Mouse (Mus musculus): ENCODE measurements around the gene Bsx.

Gene Bsx

DNA sequence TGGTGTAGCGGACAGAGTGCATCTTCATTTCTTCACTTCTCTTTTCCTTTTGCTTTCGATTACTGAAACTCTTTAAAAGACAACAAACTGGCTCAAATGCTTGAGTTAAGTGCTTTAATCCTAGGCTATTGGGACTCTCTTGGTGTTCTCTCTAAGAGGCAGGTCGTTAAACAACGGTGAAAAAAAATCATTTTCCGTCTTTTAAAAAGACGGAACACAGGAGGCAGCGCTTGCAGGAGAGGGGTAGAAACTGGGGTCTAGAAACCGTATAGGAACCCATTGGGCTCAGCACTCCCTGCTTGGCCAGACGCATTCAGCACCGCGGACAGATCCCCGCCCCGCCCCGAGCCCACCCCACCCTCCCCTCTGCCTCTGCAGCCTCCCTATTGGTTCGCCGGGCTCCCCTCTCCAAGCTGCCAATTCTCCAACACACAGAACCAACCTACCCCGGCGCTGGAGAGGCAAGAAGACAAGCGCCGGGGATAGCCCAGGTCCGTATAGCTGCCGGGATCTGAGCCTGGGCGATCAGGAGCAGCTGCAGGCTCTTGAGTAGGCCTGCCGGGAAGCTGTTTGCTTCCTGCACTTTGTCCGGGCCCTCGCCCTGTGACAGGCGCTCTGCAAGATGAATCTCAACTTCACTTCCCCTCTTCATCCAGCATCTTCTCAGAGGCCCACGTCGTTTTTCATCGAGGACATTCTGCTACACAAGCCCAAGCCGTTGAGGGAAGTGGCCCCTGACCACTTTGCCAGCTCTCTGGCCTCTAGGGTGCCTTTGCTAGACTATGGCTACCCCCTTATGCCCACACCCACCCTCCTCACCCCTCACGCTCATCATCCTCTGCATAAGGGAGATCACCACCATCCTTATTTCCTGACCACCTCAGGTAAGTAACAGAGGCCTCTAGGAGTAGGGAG, at the start of gene Bsx:
Gene Bsx (plus strand): TSS at position 572 of the 915 bp plus-strand sequence.
- DNase-seq (ENCODE audit: low read depth): peak; percentile 9

DNA sequence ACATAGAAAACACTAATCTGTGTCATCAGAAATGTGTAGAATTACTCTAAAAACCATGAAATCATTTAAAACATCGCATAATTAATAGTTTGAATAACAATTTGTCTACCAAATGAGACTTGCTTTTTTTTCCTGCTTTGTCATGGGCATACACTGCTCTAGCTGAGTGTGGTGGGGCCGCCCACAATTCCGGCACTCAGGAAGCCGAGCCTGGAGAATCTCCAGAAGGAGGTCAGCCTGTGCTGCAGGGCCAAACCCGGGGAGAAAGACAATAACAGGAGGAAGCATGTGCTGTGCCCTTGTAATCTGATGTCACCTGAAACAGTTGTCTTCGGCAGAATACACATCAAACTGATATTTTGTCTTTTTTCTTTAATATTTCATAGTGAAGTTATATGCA, 48.3 kb upstream of the Bsx start:
- DNase-seq (ENCODE audit: low read depth): no peak

DNA sequence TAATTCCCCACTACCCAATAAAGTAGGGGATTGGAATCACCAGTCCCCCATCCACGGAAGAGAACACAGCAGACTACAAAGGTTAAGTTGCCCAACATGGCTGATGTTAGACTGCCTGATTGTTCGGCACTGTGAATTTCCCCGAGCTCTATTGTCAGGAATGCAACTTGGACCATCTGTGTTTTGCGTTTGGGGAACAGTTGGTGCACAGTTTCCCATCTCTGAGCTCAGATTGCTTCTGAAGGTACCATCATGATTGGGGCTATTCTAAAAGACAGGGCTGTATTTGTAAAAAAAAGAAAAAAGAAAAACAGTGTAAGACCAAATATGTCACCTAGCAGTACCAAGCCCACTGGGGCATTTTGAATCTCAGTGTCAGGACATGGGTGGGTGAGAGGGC, 46.6 kb upstream of the Bsx start:
- no peak for DNase-seq (ENCODE audit: low read depth)

DNA sequence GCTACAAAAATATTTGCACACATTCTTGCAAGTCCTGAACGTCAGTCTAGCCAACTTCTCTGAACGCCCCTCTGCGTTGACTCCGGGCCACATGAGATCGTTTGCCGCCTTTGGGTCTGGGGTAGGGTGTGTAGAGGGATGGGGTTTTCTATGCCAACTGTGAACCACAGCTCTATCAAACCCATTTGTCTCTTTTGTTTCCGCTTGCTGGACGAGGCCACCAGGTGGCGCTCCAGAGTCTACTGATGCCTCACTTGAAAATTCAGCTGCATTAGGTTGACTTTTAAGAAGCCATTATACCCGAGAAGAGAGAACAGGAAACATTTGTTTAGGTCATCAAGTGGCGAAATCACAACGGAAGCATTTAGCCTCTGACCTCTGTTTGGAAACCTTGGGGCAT, 39.4 kb upstream of the Bsx start:
- DNase-seq (ENCODE audit: low read depth): peak; percentile 29

DNA sequence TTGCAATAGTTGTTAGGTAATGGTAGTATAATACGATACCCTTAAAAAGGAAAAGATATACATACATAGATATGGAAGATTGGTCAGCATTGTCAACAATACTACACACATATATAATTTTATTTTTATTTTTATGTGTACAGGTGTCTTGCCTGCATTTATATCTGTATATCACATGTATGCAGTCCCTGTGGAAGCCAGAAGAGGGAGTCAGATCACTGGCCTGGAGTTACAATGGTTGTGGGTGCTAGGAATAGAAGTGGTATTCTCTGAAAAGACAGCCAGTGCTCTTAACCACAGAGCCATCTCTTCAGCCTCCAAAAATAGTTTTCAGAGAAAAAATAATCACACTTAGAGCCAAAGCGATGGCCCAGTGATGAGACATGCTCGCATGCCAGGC, 37.2 kb upstream of the Bsx start:
- DNase-seq (ENCODE audit: low read depth): no peak

DNA sequence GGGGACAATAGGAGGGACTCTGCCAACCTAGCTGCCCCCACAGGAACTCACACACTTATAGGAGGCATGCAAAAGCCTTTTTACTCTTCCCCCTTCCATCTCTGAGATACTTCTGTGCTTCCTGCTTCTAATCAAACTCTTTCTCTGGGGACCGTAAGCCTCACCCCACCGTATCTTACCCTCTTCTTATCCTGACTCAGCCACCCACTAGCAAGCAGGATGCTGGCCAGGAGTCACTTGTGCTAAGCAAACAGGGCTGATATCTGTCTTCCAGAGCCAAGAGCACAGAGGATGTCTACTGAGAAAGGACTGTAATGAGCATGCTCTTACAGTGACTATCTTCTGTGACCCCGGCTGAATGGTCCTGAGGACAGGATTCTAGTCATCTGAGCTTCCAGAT, 34.3 kb upstream of the Bsx start:
- no peak for DNase-seq (ENCODE audit: low read depth)

DNA sequence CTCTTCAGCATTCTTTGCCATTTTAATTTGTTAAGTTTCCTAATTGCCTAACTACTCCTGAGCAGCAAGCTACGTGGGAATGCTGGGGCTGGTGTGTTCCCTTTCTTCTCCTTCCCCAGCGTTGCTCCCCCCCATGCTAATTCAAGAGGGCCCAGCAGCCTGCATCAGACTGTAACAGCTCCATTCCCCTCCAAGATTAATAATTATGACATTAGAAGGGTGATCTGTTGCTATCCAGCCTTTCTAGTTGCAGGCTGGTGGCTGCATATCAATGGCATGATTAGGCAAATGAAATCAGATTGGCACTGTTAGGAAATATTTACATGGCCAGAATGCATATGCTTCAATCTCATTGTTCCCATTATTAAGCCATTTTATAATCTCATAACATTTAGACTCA, 22.4 kb upstream of the Bsx start:
- DNase-seq (ENCODE audit: low read depth): no peak

DNA sequence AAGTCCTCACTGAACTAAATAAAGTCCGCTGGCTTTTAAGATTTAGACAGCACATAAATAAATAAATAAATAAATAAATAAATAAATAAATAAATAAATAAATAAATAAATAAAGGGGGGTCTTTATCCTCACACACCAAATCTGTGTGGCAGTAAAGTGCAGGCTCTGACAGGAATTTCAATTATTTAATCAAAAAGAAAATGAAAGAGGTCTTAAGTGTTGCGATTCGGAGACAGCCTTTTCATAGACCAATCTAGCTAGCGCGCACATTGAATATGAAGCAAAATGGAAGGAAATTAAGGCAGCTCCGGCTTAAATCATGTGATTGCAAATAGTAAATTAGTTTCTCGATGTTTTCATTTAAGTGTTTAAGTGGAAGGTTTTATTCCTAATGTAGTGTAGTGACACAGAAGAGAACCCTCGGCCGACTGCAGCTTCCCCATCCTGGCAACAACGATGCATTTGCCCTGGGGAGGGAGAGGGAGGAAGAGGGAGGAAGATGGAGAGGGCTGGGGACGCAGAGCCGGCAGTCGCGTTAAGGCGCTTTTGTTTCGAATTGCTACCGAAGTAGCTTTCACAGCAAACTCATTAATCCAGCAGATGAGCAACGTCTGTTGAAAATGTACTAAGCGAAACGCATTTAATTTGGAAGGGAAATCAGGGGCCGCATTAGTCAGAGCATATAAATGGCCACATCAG, 15.3 kb upstream of the Bsx start:
- no peak for DNase-seq (ENCODE audit: low read depth)

DNA sequence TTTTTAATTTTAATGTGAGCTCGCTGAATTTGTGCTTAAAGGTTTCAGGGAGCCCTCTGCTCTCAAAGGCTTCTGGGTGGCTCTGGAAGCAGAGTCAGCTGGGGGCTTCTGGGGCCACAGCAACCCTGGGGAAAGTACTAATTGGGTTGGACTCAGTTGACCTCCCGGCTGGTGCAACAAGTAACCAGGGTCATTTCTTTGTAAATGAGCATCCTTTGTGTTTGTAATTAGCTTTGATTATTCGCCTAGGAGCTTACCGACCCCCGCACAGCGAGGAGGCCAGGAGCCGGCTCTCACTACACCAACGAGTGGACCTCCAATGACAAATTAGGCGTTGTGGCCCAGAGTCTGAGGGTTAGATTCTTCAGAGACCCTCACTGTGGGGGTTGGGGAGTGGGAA, 14.7 kb upstream of the Bsx start:
- DNase-seq (ENCODE audit: low read depth): no peak

DNA sequence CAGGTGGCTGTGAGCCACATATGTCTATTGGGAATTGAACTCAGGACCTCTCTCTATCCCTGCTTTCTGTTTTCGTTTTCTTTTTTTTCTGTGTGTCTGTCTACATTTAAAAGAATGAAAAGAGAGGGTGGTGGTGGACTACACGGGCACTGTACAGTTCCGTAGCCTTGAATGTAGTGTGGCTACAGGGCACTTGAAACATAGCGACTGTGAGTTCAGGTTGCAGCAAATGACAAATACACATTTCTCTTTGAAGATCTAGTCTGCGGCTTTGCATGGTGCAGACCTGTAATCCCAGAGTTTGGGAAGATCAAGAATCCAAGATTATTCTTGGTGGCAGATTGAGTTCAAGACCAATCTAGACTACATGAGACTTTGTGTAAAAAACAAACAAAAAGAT, 3.6 kb upstream of the Bsx start:
- DNase-seq (ENCODE audit: low read depth): no peak

DNA sequence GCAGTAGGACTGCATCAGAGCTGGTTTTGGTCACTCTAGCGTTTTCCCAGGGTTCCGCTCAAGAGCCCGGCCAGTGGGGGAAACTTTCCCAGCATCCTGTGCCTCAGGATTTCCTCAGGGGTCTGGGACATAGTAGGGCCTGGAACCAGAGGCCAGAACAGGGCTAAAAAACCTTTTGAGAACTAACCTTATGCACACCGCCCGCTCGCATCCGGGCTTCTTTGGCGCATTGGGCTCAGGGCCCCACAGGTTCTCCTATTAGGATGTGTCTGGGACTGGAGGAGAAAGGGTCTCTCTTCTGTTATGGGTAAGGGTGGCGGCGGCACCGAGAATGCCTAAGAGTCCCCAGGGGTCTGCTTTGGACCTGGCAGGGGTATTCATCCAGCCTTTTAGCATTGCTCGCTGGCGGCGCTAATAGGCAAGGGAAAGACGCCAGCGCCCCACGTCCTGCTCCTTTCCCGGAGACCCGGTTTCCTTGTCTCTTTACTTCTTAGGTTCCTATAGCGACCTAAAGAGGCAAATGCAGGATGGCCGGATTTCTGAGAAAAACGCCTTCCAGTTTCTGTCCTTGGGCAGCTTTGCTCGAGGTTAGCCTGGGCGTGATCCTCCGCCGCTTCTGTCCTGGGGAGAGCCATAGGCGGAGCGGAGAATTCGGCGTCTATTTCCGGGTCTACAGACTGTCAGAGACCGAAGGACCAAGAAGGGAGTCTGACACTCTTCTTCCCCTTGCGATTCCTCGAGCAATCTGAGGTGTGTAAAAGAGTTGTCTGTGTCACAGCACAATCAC, 2.4 kb upstream of the Bsx start:
- DNase-seq (ENCODE audit: low read depth): no peak

DNA sequence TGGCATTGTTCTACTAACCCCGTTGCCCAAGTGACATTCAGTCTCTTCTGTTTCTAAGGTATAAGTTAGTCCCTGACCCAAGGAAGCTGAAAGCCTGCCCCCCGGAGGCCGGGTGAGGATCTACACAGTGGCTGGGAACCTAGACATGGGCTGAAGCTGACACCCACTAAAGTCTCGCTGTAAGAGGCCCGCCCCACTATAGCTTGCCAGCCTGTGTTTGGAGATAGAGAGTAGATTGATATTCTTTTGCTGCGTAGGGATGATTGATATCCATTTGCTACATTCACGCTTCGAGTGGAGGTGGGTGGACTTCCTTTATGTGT, 1.8 kb upstream of the Bsx start:
- DNase-seq (ENCODE audit: low read depth): no peak

DNA sequence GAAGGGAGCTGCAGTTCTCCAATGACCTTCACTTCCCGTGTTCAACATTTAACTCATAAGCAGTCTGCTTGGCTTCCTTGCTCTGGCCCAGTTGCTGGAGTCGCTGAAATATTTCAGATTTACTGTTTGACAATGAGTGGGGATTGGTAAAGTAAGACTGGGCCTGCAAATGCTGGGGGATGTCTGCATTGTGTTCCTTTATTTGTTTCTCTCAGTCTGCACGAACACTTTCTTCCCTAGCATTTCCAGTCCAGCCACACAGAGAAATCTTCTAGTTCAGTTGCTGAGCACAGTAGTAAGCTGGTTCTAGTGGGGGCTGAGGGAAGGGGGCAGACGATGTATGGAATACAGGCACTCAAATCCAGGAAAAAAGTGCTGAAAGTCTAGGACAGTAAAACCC, 1.0 kb downstream of the Bsx start:
- DNase-seq (ENCODE audit: low read depth): no peak

DNA sequence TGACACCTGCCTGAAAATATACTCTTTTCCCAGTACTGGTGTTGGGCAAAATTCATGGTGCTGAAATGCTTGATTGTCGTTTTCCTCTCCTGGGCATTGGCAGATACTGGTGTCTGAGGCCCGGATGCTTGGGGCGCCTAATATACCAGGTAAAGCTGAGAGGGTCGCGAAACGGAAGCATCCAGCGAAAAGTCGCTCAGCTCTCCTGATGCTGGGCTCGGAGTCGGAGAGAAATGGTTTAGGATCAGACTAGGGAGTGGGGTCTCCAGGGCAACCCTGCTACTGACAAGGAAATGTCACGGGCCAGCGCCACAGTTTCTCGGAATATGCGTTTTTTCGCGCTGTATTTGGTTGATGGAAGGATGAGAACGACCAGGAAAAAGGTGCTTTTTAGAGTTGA, 1.5 kb downstream of the Bsx start:
- no peak for DNase-seq (ENCODE audit: low read depth)

DNA sequence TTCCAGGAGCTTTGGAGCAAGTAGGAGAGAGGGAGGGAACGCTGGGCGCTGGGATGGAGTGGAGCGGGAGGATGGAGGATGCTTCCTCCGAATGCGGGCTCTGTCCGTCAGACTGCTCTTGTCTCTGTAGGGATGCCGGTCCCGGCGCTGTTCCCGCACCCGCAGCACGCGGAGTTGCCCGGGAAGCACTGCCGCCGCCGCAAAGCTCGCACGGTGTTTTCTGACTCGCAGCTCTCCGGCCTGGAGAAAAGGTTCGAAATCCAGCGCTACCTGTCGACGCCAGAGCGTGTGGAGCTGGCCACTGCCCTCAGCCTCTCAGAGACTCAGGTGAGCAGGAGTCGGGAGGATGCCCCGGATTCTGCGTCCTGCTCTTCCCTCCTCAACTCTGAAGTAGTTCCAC, 2.2 kb downstream of the Bsx start:
- DNase-seq (ENCODE audit: low read depth): no peak

DNA sequence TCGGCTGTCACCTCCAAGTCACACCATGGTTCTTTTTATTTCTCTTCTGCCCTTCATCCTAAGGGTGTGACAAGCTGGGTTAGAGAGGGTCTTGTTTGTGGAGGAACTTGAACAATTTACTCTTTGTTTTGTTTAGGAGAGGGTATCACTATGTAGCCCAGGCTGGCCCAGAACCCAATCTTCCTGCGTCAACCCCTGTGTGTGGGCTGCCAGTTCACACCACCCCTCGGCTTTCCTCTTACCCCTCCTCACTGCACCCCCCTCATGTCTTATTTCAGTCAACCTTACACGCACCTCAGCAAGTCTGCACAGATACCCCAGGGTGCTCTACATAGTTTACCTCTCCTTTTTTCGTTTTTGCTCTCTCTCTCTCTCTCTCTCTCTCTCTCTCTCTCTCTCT, 2.8 kb downstream of the Bsx start:
- DNase-seq (ENCODE audit: low read depth): no peak

DNA sequence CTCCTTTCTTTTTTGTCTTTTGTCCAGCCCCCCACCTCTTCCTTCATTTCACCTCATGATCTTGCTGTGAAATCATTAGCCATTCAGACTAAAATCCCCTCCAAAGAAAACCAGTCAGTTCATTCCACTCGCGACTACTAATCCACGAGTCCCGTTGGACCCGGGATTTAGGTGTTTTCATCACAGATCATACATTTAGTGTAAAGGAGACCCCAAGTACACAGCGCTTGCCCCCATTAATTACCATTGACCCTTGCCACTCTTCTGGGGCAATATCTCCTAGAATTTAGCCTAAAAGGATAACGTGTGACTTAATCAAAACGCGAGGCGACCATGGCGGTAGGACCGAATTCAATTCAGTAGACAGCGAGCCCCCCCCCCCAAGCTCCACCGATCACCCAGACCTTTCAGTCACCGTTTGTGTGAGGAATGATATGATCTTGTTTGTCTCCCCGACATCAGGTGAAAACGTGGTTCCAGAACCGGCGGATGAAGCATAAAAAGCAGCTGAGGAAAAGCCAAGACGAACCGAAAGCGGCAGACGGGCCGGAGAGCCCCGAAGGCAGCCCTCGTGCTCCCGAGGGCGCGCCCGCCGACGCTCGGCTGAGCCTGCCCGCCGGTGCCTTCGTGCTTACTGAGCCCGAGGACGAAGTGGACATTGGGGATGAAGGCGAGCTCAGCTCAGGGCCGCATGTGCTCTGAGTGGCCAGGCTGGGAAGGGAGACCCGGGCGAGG, 3.4 kb downstream of the Bsx start:
- no peak for DNase-seq (ENCODE audit: low read depth)

DNA sequence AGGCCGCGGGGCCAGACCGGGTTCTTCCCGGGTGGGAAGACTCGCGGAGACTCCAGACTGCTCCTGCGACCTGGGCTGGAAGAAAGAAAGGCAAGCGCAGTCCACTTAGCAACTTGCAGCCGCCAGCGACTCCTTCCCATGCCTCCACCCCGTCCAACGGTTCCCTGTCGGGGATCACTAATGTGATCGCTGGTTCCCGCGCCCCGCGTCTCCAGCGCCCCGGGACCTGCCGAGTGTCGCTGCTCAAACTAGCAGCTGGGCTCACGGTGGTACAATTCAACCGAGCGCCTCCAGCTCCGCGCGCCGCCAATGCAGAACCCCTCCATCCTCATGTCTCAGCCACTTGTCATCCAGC, 3.9 kb downstream of the Bsx start:
- no peak for DNase-seq (ENCODE audit: low read depth)

DNA sequence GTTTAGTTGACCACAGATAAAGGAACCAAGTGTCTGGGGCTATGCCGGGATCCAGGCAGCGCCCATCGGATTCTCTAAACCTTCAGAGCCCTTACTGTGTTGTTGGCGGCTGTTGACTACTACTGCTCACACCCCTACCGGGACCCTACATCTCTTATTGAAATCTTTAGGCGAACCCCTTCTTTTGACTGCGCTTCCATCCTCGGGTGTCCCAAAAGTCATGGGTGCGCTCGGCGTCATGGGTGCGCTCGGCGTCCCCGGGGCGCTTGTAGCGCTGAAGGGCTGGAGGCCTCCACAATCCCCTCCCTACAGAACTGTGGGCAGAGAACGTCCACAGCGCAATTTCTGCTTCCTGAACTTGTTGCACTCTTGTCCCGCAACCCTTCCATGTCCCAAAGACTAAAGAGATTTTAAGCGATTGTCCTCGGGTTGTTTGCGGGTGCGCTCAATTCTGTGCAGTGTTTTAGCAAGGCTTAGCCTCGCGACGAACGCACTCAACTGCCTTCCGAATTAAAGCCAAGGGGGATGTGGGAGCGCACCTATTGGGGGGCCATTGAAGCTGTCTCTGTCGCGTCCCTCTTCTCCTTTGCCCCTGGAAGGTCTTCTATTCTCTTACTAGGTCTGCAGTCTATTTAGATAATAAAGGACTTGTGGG, 4.5 kb downstream of the Bsx start:
- no peak for DNase-seq (ENCODE audit: low read depth)

DNA sequence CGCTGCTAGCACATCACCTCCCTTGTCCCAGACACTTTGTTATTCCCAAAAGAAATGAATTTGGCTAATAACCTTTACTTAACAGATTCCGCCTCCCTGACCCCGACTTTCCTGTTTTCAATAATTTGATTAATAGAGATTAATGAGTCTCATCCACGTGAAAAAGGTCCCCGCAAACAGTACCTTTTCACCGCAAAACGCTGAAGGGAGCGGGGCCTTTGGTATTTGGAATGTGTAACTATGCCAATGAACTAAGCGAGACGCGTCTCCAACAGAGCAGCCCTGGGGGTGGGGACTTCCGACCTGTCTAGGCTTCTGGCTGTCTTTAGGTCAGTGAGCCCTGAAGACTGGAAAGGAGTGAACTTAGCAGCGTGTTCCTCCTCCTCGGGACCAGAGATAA, 5.1 kb downstream of the Bsx start:
- no peak for DNase-seq (ENCODE audit: low read depth)

DNA sequence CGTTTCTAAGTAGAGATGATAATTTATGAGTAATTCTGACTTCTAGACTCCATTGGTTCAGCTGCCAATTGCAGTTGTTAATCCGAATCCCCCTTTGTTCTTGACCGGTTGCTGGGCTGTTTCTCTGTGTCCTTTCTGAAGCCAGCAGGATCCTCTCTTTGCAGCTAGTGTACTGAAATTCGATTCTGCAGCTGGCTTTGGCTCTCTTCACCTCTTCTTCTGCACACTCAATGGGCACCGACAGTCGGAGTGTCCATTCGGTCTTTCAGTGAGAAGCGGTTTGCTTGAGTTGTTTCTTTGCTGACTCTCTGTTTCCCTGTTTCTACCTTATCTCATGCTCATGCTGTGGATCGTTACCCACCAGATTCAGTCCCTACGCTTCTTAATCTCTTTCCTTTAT, 11.7 kb downstream of the Bsx start:
- DNase-seq (ENCODE audit: low read depth): no peak

DNA sequence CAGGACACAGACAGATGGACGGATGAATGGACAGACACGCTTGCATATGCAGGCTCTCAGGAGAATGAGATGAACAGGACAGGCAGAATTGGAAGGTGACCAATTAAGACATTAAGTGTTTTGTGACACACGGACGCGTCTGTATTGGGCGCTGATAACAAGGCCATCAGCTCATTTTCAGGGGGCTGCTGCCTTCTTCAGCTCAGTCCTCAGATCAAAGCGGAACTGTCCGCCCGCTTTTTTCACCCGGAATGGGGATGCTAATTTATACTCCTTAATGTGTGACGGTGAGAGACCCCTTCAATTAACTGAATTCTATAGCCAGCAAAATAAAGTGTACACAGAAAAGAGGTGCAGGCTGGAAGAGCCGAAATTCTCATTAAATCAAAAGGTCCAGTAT, 15.5 kb downstream of the Bsx start:
- no peak for DNase-seq (ENCODE audit: low read depth)
